Mouse (Mus musculus) hindbrain, embryonic 16.5 days (tissue): Measurements from ENCODE around the gene Dennd2a. TPM values are rescaled to one million over a fixed set of nuclear protein-coding genes. Genes with fewer than 3 reads are reported as not detected.
A peak's percentile ranks its signal among the peaks of the same experiment; 100 is the strongest.

Experiments
- ATAC-seq: fragments of 200-750 bp; cut with Nextera tagmentation; 2 replicates; pipeline ENCODE4 v1.8.0; 2017; ENCODE audit warnings: moderate TSS enrichment, moderate library complexity
- H3K27ac ChIP-seq: fragments of 300-500 bp; sonication (generic); 2 replicates; pipeline ENCODE4 v1.5.1; 2014; ENCODE audit warnings: low read depth, mild to moderate bottlenecking, control low read depth, low read length, moderate library complexity
- H3K27me3 ChIP-seq: fragments of 300-500 bp; sonication (generic); replicated peaks from 2 replicates; pipeline ENCODE4 v1.6.1; 2014; ENCODE audit warnings: low read length; ENCODE audit not compliant: control insufficient read depth, insufficient read depth
- H3K36me3 ChIP-seq: fragments of 300-500 bp; sonication (generic); 2 replicates; pipeline ENCODE4 v1.6.1; 2014; ENCODE audit warnings: mild to moderate bottlenecking, low read length, moderate library complexity, mixed read lengths; ENCODE audit not compliant: control insufficient read depth, insufficient read depth
- H3K4me1 ChIP-seq: fragments of 300-500 bp; sonication (generic); 2 replicates; pipeline ENCODE4 v1.6.1; 2014; ENCODE audit warnings: low read depth, low read length; ENCODE audit not compliant: control insufficient read depth, insufficient read depth
- H3K4me2 ChIP-seq: fragments of 300-500 bp; sonication (generic); 2 replicates; pipeline ENCODE4 v1.6.1; 2014; ENCODE audit warnings: mild to moderate bottlenecking, low read length, control low read depth, moderate library complexity
- H3K4me3 ChIP-seq: fragments of 300-500 bp; sonication (generic); 2 replicates; pipeline ENCODE4 v1.5.1; 2014; ENCODE audit warnings: mild to moderate bottlenecking, low read length, control low read depth, moderate library complexity
- H3K9ac ChIP-seq: fragments of 300-500 bp; sonication (generic); 2 replicates; pipeline ENCODE4 v1.6.1; 2014; ENCODE audit warnings: low read depth, mild to moderate bottlenecking, control low read depth, low read length, moderate library complexity
- H3K9me3 ChIP-seq: fragments of 300-500 bp; sonication (generic); 2 replicates; pipeline ENCODE4 v1.6.1; 2014; ENCODE audit warnings: mild to moderate bottlenecking, low read length, moderate library complexity; ENCODE audit not compliant: control insufficient read depth
- WGBS: fragments of 180-500 bp; shearing (Covaris S2); extraction: QIAGEN DNeasy Blood & Tissue Kit; methylation state at CpG from one replicate; pipeline ENCODE4 v1.1.7; 2014; 5-methylcytosine and 5-hydroxymethylcytosine counted together
- polyA plus RNA-seq: library from polyadenylated mRNA; unstranded; fragments of >200 nt; fragmentation: Nextera tagmentation; extraction: Ambion mirVana; gene quantifications from 2 replicates; pipeline ENCODE4 v1.2.1, GENCODE M21; 2015

Gene Dennd2a
- polyA plus RNA-seq, 1 experiment from 2014 or later: 12.8 TPM

GRCm38 (mm10) chr6:39585517-39585916 is 27.9 kb upstream of the Dennd2a start, which contains the start of gene Gm42420:
Gene Gm42420, plus strand, starts transcription at chr6:39585753.
- WGBS: 92% methylated on average over 6 of the region's 6 CpGs
- Histone ChIP-seq H3K4me3 (no peak within 1 kb of the TSS), H3K4me1 (no peaks in the 10 kb centered on the region), H3K27me3 (no peaks in the 10 kb centered on the region), H3K27ac (no peak within 1 kb of the TSS), H3K36me3 (peaks cover 31% of the 10 kb centered on the region), H3K9me3 (no peaks in the 10 kb centered on the region), H3K4me2 (no peak within 1 kb of the TSS), H3K9ac (no peak within 1 kb of the TSS)
- ATAC-seq: no peak

GRCm38 (mm10) chr6:39581087-39581784 is 23.6 kb upstream of the Dennd2a start:
- no peak for ATAC-seq
- H3K9me3 ChIP-seq: no peaks in the 10 kb centered on the region
- H3K4me1 ChIP-seq: no peaks in the 10 kb centered on the region
- H3K4me3 ChIP-seq: no peak overlapping the region
- H3K4me2 ChIP-seq: no peak overlapping the region
- no peak overlapping the region for H3K9ac ChIP-seq
- H3K27me3 ChIP-seq: no peaks in the 10 kb centered on the region
- WGBS: 78% methylated on average over 7 of the region's 7 CpGs
- H3K36me3 ChIP-seq: peaks cover 32% of the 10 kb centered on the region
- no peak overlapping the region for H3K27ac ChIP-seq

DNA sequence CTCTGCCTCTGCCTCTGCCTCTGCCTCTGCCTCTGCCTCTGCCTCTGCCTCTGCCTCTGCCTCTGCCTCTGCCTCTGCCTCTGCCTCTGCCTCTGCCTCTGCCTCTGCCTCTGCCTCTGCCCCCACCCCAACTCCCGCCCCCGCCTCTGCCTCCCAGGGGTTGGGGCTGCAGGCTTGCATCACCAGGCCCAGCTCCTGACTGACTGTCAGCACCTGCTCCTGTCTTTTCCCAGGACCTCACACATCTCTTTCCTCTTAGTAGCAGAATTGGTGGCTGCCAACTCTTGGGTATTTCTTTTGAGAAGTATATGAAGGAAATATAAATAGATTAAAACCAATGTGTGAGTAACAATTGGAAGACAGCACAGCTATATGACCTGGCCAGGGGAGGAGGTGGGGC is 22.9 kb upstream of the Dennd2a start:
- ATAC-seq: no peak
- H3K27ac ChIP-seq: no peak overlapping the region
- H3K9ac ChIP-seq: no peak overlapping the region
- 90% methylated on average over 2 of the region's 2 CpGs for WGBS
- no peak overlapping the region for H3K4me3 ChIP-seq
- peaks cover 30% of the 10 kb centered on the region for H3K36me3 ChIP-seq
- H3K4me1 ChIP-seq: no peaks in the 10 kb centered on the region
- H3K27me3 ChIP-seq: no peaks in the 10 kb centered on the region
- H3K4me2 ChIP-seq: no peak overlapping the region
- H3K9me3 ChIP-seq: no peaks in the 10 kb centered on the region

DNA sequence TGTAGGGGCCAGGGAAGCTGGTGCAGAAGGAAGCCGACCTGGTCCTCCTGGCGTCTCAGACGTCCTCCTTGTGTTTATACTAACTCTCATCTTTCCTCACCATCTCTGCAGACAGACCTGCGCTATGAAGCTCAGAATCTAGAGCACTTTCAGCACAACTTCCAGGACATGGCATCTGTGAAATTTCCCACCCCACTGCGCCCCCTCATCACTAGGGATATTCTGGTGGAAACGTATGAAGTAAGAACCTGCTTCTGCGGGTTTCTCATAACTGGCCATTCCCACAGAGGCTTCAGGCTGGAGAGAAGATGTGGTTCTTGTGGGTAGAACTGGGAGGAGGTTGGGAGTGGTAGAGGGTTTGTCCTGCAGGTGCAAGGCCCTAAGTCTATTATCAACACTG is 21.9 kb upstream of the Dennd2a start:
- Histone ChIP-seq H3K27ac (no peak overlapping the region), H3K4me3 (no peak overlapping the region), H3K9ac (no peak overlapping the region), H3K4me2 (no peak overlapping the region), H3K9me3 (no peaks in the 10 kb centered on the region), H3K36me3 (peaks cover 28% of the 10 kb centered on the region), H3K27me3 (no peaks in the 10 kb centered on the region), H3K4me1 (peaks cover 6% of the 10 kb centered on the region)
- ATAC-seq: no peak
- 94% methylated on average over 7 of the region's 7 CpGs for WGBS

DNA sequence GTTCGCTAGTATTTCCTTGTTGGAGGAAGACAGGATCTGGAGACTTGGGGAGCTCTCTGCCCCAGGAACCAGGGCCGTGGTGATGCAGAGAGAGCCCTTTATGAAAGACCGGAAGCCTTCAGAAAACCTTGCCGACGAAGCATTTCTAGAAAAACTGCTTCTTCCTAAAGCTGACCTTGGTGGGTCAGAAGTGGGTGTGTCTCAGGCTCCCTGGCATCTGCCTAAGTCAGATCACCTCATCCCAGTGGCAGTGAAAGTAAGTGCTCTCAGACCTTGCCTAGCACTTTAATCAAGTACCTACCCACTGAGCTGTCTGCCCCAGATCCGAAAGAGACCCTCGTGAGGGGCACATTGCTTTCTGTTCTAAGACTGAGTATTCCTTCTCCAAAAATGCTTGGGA is 17.3 kb upstream of the Dennd2a start:
- Histone ChIP-seq H3K9ac (peak overlapping the region; percentile 98), H3K4me3 (peak overlapping the region; percentile 93), H3K27me3 (no peaks in the 10 kb centered on the region), H3K4me2 (peak overlapping the region; percentile 94), H3K27ac (no peak overlapping the region; the same call in 1 of the 2 replicates), H3K36me3 (peaks cover 14% of the 10 kb centered on the region; the same call in 1 of the 2 replicates), H3K9me3 (no peaks in the 10 kb centered on the region), H3K4me1 (peaks cover 13% of the 10 kb centered on the region)
- no peak for ATAC-seq
- WGBS: 72% methylated on average over 7 of the region's 7 CpGs

DNA sequence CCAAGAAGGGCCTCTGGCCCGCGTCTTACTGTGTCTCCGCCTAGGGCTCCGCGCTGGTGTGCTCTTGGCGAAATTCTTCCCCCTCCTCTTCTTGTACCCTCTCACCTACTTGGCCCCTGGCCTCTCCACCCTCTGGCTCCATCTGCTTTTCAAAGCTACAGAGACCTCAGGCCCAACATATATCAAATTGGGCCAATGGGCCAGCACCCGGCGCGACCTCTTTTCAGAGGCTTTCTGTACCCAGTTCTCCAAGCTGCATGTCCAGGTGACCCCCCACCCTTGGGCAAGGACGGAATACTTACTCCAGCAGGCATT is 16.8 kb upstream of the Dennd2a start:
- Histone ChIP-seq H3K4me3 (peak overlapping the region; percentile 93), H3K4me1 (peaks cover 13% of the 10 kb centered on the region), H3K27ac (peak overlapping the region; percentile 97), H3K9ac (peak overlapping the region; percentile 98), H3K9me3 (no peaks in the 10 kb centered on the region), H3K27me3 (no peaks in the 10 kb centered on the region), H3K36me3 (peaks cover 12% of the 10 kb centered on the region; the same call in 1 of the 2 replicates), H3K4me2 (peak overlapping the region; percentile 94)
- no peak; the same call in 1 of the 2 replicates for ATAC-seq
- WGBS: 21% methylated on average over 10 of the region's 10 CpGs

DNA sequence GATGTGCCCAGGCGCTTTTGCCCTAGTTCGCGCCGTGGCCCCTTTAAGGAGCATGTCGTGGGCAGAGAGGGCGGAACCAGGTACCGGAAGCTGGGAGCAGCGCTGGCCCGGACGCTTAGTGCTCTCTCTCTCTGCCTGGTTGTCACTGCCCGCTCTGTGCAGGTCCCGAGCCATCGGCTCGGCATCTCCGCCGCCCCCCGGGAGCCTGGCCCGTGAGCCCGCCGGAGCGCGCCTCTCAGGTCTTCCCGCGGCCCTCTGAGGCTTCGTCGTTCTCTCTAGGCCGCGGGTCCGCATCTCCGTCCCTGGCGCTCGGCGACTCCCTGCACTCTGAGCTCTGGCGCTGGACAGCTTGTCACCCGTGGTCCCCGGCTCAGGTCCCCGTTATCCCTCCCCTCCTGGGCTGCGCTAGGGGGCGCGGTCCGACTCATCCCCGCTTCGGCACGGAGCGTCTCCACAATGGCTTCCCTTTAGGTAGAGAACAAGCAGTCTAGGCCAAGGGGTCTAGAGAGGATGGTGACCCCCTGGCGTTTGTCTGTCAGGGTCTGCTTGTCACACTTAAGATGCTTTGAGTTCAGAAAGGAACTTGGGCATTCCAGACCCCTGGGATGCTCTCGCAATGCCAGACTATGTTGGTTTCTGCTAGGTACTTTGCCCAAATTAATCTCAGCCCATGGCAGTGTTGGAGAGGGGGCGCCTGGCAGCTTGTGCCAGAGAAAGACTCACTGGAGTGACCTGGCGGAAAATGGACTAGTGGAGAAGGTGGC is 16.3 kb upstream of the Dennd2a start, which contains the start of gene Adck2:
TSS of gene Adck2 (plus strand) at position 83 of the 764 bp plus-strand sequence.
- peak within 1 kb of the TSS; percentile 94 for H3K4me2 ChIP-seq
- WGBS: under 1% methylated on average over 45 of the region's 49 CpGs

GRCm38 (mm10) chr6:39570426-39570825 is 12.8 kb upstream of the Dennd2a start:
- H3K9ac ChIP-seq: no peak overlapping the region
- no peaks in the 10 kb centered on the region for H3K9me3 ChIP-seq
- H3K4me1 ChIP-seq: peaks cover 13% of the 10 kb centered on the region
- H3K36me3 ChIP-seq: no peaks in the 10 kb centered on the region
- H3K27ac ChIP-seq: no peak overlapping the region
- no peak overlapping the region for H3K4me2 ChIP-seq
- 78% methylated on average over 3 of the region's 3 CpGs for WGBS
- 0 out of 2 replicates have a peak, but pooled peaks cover 3% of the 10 kb centered on the region for H3K27me3 ChIP-seq
- H3K4me3 ChIP-seq: no peak overlapping the region
- no peak for ATAC-seq

More for the DNA sequence above, 16.3 kb upstream of the Dennd2a start, which contains the start of gene Adck2:
- Histone ChIP-seq H3K4me3 (peak within 1 kb of the TSS; percentile 93), H3K9ac (peak within 1 kb of the TSS; percentile 98), H3K27me3 (no peaks in the 10 kb centered on the region), H3K36me3 (peaks cover 8% of the 10 kb centered on the region; the same call in 1 of the 2 replicates), H3K9me3 (no peaks in the 10 kb centered on the region), H3K4me1 (peaks cover 13% of the 10 kb centered on the region), H3K27ac (peak within 1 kb of the TSS; percentile 97)
- peak; percentile 98 for ATAC-seq

DNA sequence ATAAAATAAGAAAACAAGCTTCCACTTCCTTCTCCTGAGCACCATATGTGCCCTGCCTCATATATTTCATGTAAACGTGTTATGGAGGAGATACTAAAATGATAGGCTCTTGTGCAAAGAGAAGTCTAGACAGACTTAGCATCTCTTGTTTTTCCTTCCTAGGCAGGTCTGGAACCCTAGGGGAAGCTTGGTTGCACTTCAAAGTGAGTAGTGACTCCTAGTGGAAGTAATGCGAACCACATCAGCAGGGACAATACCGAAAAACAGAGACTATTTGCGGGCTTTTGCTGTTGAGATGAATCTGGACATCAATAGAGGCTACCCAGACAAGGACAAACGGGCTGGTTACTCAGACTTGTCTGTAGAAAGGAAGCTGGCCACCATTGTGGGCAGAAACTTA is 9.9 kb upstream of the Dennd2a start:
- no peak overlapping the region for H3K9ac ChIP-seq
- no peak overlapping the region for H3K27ac ChIP-seq
- H3K36me3 ChIP-seq: no peaks in the 10 kb centered on the region
- no peak overlapping the region for H3K4me3 ChIP-seq
- H3K27me3 ChIP-seq: 0 out of 2 replicates have a peak, but pooled peaks cover 3% of the 10 kb centered on the region
- H3K9me3 ChIP-seq: no peaks in the 10 kb centered on the region
- 12% methylated on average over 5 of the region's 5 CpGs for WGBS
- no peaks in the 10 kb centered on the region for H3K4me1 ChIP-seq
- no peak for ATAC-seq
- H3K4me2 ChIP-seq: no peak overlapping the region
